Mouse (Mus musculus): ENCODE measurements around the gene Apoc2.

Apoc2 gene

GRCm38 (mm10) chr7:19682979-19683378, 5.2 kb upstream of the Apoc2 start:
- in situ Hi-C loops (cut with MboI, MseI), result no loop called here

- in situ Hi-C loops (cut with MboI, MseI), result no loop called here
These were observed 3.5 kb upstream of the Apoc2 start, which contains the start of the genes Gm44805 and Apoc4 for GRCm38 (mm10) chr7:19681202-19681694. Gm44805 (minus strand) TSS chr7:19681423. Apoc4 (minus strand) TSS chr7:19681479.

- in situ Hi-C loops (cut with MboI, MseI), result no loop called here
These were observed 3.0 kb upstream of the Apoc2 start for GRCm38 (mm10) chr7:19680702-19681101.

- in situ Hi-C loops (cut with MboI, MseI), result loop anchor here in 1 of 2 experiments (5.0 kb wide), 1 partner anchor 63 kb away; no protein-coding TSS in a partner anchor
These were observed 1.2 kb upstream of the Apoc2 start for GRCm38 (mm10) chr7:19678901-19679300.

- in situ Hi-C loops (cut with MboI, MseI), result loop anchor here in 1 of 2 experiments (5.0 kb wide), 1 partner anchor 66 kb away; no protein-coding TSS in a partner anchor
These were observed 1.1 kb downstream of the Apoc2 start for GRCm38 (mm10) chr7:19676662-19677061.

- in situ Hi-C loops (cut with MboI, MseI), result loop anchor here in 1 of 2 experiments (5.0 kb wide), 1 partner anchor 66 kb away; no protein-coding TSS in a partner anchor
These were observed 1.9 kb downstream of the Apoc2 start for GRCm38 (mm10) chr7:19675824-19676223.

- in situ Hi-C loops (cut with MboI, MseI), result no loop called here
These were observed 4.5 kb downstream of the Apoc2 start for GRCm38 (mm10) chr7:19673083-19673699.

- in situ Hi-C loops (cut with MboI, MseI), result no loop called here
These were observed 6.2 kb downstream of the Apoc2 start for GRCm38 (mm10) chr7:19671511-19671910.

GRCm38 (mm10) chr7:19668947-19669721, 8.6 kb downstream of the Apoc2 start:
- in situ Hi-C loops (cut with MboI, MseI), result loop anchor here in 1 of 2 experiments (5.0 kb wide), 1 partner anchor 43 kb away; no protein-coding TSS in a partner anchor

GRCm38 (mm10) chr7:19667434-19667833, 10.3 kb downstream of the Apoc2 start:
- in situ Hi-C loops (cut with MboI, MseI), result loop anchor here in 1 of 2 experiments (5.0 kb wide), 1 partner anchor 45 kb away; no protein-coding TSS in a partner anchor

- in situ Hi-C loops (cut with MboI, MseI), result loop anchor here in 1 of 2 experiments (5.0 kb wide), 1 partner anchor 46 kb away; no protein-coding TSS in a partner anchor
These were observed 11.0 kb downstream of the Apoc2 start for GRCm38 (mm10) chr7:19666750-19667149.

GRCm38 (mm10) chr7:19664955-19665841, 12.5 kb downstream of the Apoc2 start, which contains the start of gene Clptm1:
Clptm1 (minus strand) TSS chr7:19665033.
- in situ Hi-C loops (cut with MboI, MseI), result loop anchor here in 1 of 2 experiments (5.0 kb wide), 1 partner anchor 47 kb away; no protein-coding TSS in a partner anchor

- in situ Hi-C loops (cut with MboI, MseI), result no loop called here
These were observed 13.2 kb downstream of the Apoc2 start for GRCm38 (mm10) chr7:19664455-19664954.

- in situ Hi-C loops (cut with MboI, MseI), result no loop called here
These were observed 13.8 kb downstream of the Apoc2 start for GRCm38 (mm10) chr7:19663940-19664339.

GRCm38 (mm10) chr7:19652614-19653013, 25.1 kb downstream of the Apoc2 start:
- in situ Hi-C loops (cut with MboI, MseI), result no loop called here

- in situ Hi-C loops (cut with MboI, MseI), result no loop called here
These were observed 26.5 kb downstream of the Apoc2 start for GRCm38 (mm10) chr7:19651063-19651786.

GRCm38 (mm10) chr7:19641223-19641622, 36.5 kb downstream of the Apoc2 start:
- in situ Hi-C loops (cut with MboI, MseI), result no loop called here

- in situ Hi-C loops (cut with MboI, MseI), result no loop called here
These were observed 42.5 kb downstream of the Apoc2 start for GRCm38 (mm10) chr7:19635074-19635827.

- in situ Hi-C loops (cut with MboI, MseI), result no loop called here
These were observed 43.1 kb downstream of the Apoc2 start for GRCm38 (mm10) chr7:19634591-19634990.

All from T-helper 17 cell (primary cell).